Mouse (Mus musculus): Measurements from ENCODE around the gene Hfe. TPM values are rescaled to one million over a fixed set of nuclear protein-coding genes. Genes with fewer than 3 reads are reported as not detected.

The Hfe gene
- polyA plus RNA-seq, 1 experiment = 7.9 TPM

DNA sequence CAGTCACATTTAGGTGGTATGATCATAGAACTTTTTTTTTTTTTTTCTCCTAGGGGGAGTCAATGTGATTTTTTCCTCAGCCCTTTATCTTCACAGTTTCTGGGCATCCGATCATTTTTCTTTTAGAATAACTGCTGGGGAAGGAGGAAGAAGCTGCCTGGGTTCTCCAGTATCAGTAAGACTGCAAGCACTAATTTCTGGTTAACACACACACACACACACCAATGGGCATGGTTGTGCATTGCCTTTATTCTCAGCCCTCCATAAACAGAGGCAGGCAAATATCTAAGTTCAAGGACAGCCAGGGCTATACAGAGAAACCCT lies 28.1 kb downstream of the Hfe start:
- TF ChIP-seq POLR2A (IDR thresholded peaks at IDR 0.05; ENCODE audit: low read depth, low read length) = no peak; the same call in 1 of the 2 replicates
- no peak for TF ChIP-seq CTCF (IDR thresholded peaks at IDR 0.05; ENCODE audit: borderline replicate concordance, insufficient read depth, low read length)

DNA sequence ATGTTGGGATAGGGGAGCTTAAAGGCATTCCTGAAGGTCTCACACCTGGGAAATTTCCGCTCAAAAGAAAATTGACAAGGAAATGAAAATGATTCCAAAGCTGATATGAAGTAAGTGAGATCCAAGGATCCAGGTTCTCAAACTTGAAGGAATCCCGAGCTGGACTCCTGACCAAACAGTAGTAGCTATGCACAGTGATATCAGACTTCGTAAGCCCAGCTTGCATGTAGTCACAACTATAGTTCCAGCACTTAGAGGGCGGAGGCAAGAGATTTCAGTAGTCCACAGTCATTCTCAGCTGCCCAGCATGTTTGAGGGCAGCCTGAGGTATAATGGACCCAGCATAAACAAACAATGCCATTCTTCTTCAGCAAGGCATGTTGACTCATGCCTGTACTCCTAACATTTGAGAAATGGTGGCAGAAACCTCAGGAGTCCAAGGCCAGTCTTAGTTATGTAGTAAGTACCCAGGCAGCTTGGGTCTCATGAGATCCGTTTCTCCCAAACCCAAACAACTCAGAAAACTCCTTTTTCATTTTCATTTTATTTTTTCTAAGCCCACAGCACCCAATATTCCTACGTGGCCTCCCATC lies 28.6 kb downstream of the Hfe start:
- Histone ChIP-seq H3K4me1 (ENCODE audit: control insufficient read depth, insufficient read depth, low read length) (peaks cover 2% of the 10 kb centered on the region; the same call in 1 of the 2 replicates), H3K27ac (ENCODE audit: insufficient read depth, low read length) (peak overlapping the region; percentile 70), H3K4me3 (ENCODE audit: insufficient read depth, low read length) (no peak overlapping the region)
- no peak for TF ChIP-seq CTCF (IDR thresholded peaks at IDR 0.05; ENCODE audit: borderline replicate concordance, insufficient read depth, low read length)

More for the DNA sequence above, 28.1 kb downstream of the Hfe start:
- H3K4me3 ChIP-seq (ENCODE audit: insufficient read depth, low read length) = peak overlapping the region; percentile 49
- H3K4me1 ChIP-seq (ENCODE audit: control insufficient read depth, insufficient read depth, low read length) = peaks cover 2% of the 10 kb centered on the region; the same call in 1 of the 2 replicates
- peak overlapping the region; percentile 70 for H3K27ac ChIP-seq (ENCODE audit: insufficient read depth, low read length)

DNA sequence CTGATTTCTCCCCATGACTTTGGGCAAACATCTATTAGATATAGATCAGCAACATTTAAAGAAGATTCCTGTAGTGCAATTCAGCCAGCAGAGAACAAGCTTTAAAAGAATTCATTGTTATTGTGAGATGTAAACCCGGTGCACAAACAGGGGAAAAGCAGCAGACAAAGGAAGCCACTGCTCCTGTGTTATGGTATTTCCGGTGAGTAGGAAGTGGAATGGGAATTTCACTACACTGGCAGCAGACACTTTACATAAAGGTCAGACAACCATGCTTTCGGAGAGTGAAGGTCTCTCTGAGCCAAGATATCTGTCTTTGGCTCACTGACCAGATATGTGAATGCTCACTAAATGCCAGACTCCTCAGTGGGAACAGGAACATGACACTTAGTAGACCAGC lies 48.1 kb downstream of the Hfe start:
- TF ChIP-seq CTCF (IDR thresholded peaks at IDR 0.05; ENCODE audit: borderline replicate concordance, insufficient read depth, low read length) (no peak), POLR2A (IDR thresholded peaks at IDR 0.05; ENCODE audit: low read depth, low read length) (no peak)
- Histone ChIP-seq H3K27ac (ENCODE audit: insufficient read depth, low read length) (no peak overlapping the region), H3K4me3 (ENCODE audit: insufficient read depth, low read length) (no peak overlapping the region), H3K4me1 (ENCODE audit: control insufficient read depth, insufficient read depth, low read length) (peaks cover 9% of the 10 kb centered on the region)

DNA sequence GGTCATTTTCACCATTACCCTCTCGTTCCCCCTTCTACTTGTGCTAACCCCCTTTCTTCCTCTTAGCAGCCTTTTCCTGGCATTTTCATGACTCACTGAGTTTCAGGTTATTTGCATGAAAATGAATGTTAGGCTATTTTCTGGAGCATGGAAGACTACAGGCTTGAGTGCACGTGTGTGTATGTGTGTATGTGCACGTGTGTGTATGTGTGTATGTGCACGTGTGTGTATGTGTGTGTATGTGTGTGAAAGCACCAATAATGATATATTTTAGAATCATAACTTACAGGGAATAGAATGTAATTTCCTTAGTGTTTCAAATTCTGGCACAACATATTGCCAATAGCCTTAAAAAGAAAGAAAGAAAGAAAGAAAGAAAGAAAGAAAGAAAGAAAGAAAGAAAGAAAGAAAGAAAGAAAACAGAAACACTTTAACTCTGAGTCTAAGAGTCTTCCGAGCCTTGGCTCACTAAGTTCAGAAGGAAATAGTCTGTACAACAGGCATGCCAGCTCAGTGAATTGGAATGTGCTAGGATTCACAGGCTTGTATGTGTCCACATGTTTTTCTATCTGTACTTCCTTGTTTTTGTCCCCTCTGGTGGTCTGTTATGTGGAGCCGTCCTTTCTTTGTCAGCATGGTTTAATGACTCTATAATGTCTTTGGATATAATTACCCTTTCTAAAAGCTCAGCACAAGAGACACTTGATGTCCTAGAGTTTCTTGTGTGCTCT lies 50.9 kb downstream of the Hfe start:
- TF ChIP-seq CTCF (IDR thresholded peaks at IDR 0.05; ENCODE audit: borderline replicate concordance, insufficient read depth, low read length) (no peak), POLR2A (IDR thresholded peaks at IDR 0.05; ENCODE audit: low read depth, low read length) (0 out of 2 replicates have a peak, but pooled peaks have one; percentile 13)
- peak overlapping the region; percentile 89 for H3K27ac ChIP-seq (ENCODE audit: insufficient read depth, low read length)
- H3K4me1 ChIP-seq (ENCODE audit: control insufficient read depth, insufficient read depth, low read length) = peaks cover 9% of the 10 kb centered on the region
- H3K4me3 ChIP-seq (ENCODE audit: insufficient read depth, low read length) = no peak overlapping the region

Other genes starting within 250 kb of the Hfe start
- gene Btn1a1, start 245.0 kb downstream of the Hfe start, polyA plus RNA-seq (2011; ENCODE audit: insufficient read length, low read depth, missing spikeins) = not detected in 2 replicates
- not detected in 2 replicates for gene Btn2a2, start 222.0 kb downstream of the Hfe start, polyA plus RNA-seq (2011; ENCODE audit: insufficient read length, low read depth, missing spikeins)
- 8.1 and 10.5 TPM in 2 replicates for gene Hist1h4h, start 179.8 kb downstream of the Hfe start, polyA plus RNA-seq (2011; ENCODE audit: insufficient read length, low read depth, missing spikeins)
- gene Hist1h2af, start 176.9 kb downstream of the Hfe start, polyA plus RNA-seq (2011; ENCODE audit: insufficient read length, low read depth, missing spikeins) = 12.7 and 20.4 TPM in 2 replicates
- gene Hist1h3g, start 175.4 kb downstream of the Hfe start, polyA plus RNA-seq (2011; ENCODE audit: insufficient read length, low read depth, missing spikeins) = 5.7 TPM in 1 of 2 replicates, not detected in the other
- 1.8 and 4.0 TPM in 2 replicates for gene Hist1h2bh, start 167.5 kb downstream of the Hfe start, polyA plus RNA-seq (2011; ENCODE audit: insufficient read length, low read depth, missing spikeins)
- gene Hist1h3f, start 166.8 kb downstream of the Hfe start, polyA plus RNA-seq (2011; ENCODE audit: insufficient read length, low read depth, missing spikeins) = 0.61 and 0.70 TPM in 2 replicates
- gene Hist1h4f, start 159.2 kb downstream of the Hfe start, polyA plus RNA-seq (2011; ENCODE audit: insufficient read length, low read depth, missing spikeins) = 9.6 and 18.1 TPM in 2 replicates
- gene Hist1h1d, start 157.6 kb downstream of the Hfe start, polyA plus RNA-seq (2011; ENCODE audit: insufficient read length, low read depth, missing spikeins) = 0.83 and 2.7 TPM in 2 replicates
- 2.4 and 3.4 TPM in 2 replicates for gene Hist1h3e, start 148.5 kb downstream of the Hfe start, polyA plus RNA-seq (2011; ENCODE audit: insufficient read length, low read depth, missing spikeins)
- gene Hist1h2ae, start 139.6 kb downstream of the Hfe start, polyA plus RNA-seq (2011; ENCODE audit: insufficient read length, low read depth, missing spikeins) = 3.4 and 6.0 TPM in 2 replicates
- gene Hist1h2bg, start 139.5 kb downstream of the Hfe start, polyA plus RNA-seq (2011; ENCODE audit: insufficient read length, low read depth, missing spikeins) = 12.6 and 22.6 TPM in 2 replicates
- 5.7 and 6.4 TPM in 2 replicates for gene Hist1h2bf, start 136.7 kb downstream of the Hfe start, polyA plus RNA-seq (2011; ENCODE audit: insufficient read length, low read depth, missing spikeins)
- gene Hist1h2ad, start 136.5 kb downstream of the Hfe start, polyA plus RNA-seq (2011; ENCODE audit: insufficient read length, low read depth, missing spikeins) = 2.9 and 3.0 TPM in 2 replicates
- gene Hist1h3d, start 135.1 kb downstream of the Hfe start, polyA plus RNA-seq (2011; ENCODE audit: insufficient read length, low read depth, missing spikeins) = 2.4 and 5.1 TPM in 2 replicates
- gene Hist1h4d, start 129.3 kb downstream of the Hfe start, polyA plus RNA-seq (2011; ENCODE audit: insufficient read length, low read depth, missing spikeins) = 3.7 and 6.8 TPM in 2 replicates
- 2.2 and 4.1 TPM in 2 replicates for gene Hist1h2be, start 89.7 kb downstream of the Hfe start, polyA plus RNA-seq (2011; ENCODE audit: insufficient read length, low read depth, missing spikeins)
- 3.8 and 8.8 TPM in 2 replicates for gene Hist1h1e, start 88.3 kb downstream of the Hfe start, polyA plus RNA-seq (2011; ENCODE audit: insufficient read length, low read depth, missing spikeins)
- gene Hist1h2ac, start 26.9 kb downstream of the Hfe start, polyA plus RNA-seq (2011; ENCODE audit: insufficient read length, low read depth, missing spikeins) = 0.79 and 0.82 TPM in 2 replicates
- gene Hist1h2bc, start 26.7 kb downstream of the Hfe start, polyA plus RNA-seq (2011; ENCODE audit: insufficient read length, low read depth, missing spikeins) = 55.6 and 62.4 TPM in 2 replicates
- gene Hist1h1t, start 15.0 kb downstream of the Hfe start, polyA plus RNA-seq (2011; ENCODE audit: insufficient read length, low read depth, missing spikeins) = not detected in 2 replicates
- gene Hist1h4c, start 12.4 kb downstream of the Hfe start, polyA plus RNA-seq (2011; ENCODE audit: insufficient read length, low read depth, missing spikeins) = 2.8 and 3.8 TPM in 2 replicates
- gene Hist1h1c, start 28.0 kb upstream of the Hfe start, polyA plus RNA-seq (2011; ENCODE audit: insufficient read length, low read depth, missing spikeins) = 69.4 and 72.0 TPM in 2 replicates
- 2.6 and 5.4 TPM in 2 replicates for gene Hist1h3c, start 34.7 kb upstream of the Hfe start, polyA plus RNA-seq (2011; ENCODE audit: insufficient read length, low read depth, missing spikeins)
- 4.2 and 5.7 TPM in 2 replicates for gene Hist1h2bb, start 35.9 kb upstream of the Hfe start, polyA plus RNA-seq (2011; ENCODE audit: insufficient read length, low read depth, missing spikeins)
- gene Hist1h2ab, start 40.3 kb upstream of the Hfe start, polyA plus RNA-seq (2011; ENCODE audit: insufficient read length, low read depth, missing spikeins) = 10.0 and 12.3 TPM in 2 replicates
- gene Hist1h3b, start 41.4 kb upstream of the Hfe start, polyA plus RNA-seq (2011; ENCODE audit: insufficient read length, low read depth, missing spikeins) = 5.6 and 6.3 TPM in 2 replicates
- gene Hist1h4b, start 46.2 kb upstream of the Hfe start, polyA plus RNA-seq (2011; ENCODE audit: insufficient read length, low read depth, missing spikeins) = 7.8 and 12.5 TPM in 2 replicates
- 1.3 and 5.4 TPM in 2 replicates for gene Hist1h4a, start 50.4 kb upstream of the Hfe start, polyA plus RNA-seq (2011; ENCODE audit: insufficient read length, low read depth, missing spikeins)
- gene Hist1h3a, start 51.5 kb upstream of the Hfe start, polyA plus RNA-seq (2011; ENCODE audit: insufficient read length, low read depth, missing spikeins) = 2.0 and 5.5 TPM in 2 replicates
- gene Hist1h1a, start 52.8 kb upstream of the Hfe start, polyA plus RNA-seq (2011; ENCODE audit: insufficient read length, low read depth, missing spikeins) = 2.3 and 7.9 TPM in 2 replicates
- not detected in 2 replicates for gene Trim38, start 59.1 kb upstream of the Hfe start, polyA plus RNA-seq (2011; ENCODE audit: insufficient read length, low read depth, missing spikeins)
- gene Slc17a2, start 96.1 kb upstream of the Hfe start, polyA plus RNA-seq (2011; ENCODE audit: insufficient read length, low read depth, missing spikeins) = not detected in 2 replicates
- not detected in 2 replicates for gene Slc17a3, start 128.6 kb upstream of the Hfe start, polyA plus RNA-seq (2011; ENCODE audit: insufficient read length, low read depth, missing spikeins)
- not detected in 2 replicates for gene Slc17a1, start 156.9 kb upstream of the Hfe start, polyA plus RNA-seq (2011; ENCODE audit: insufficient read length, low read depth, missing spikeins)
- not detected in 2 replicates for gene Slc17a4, start 204.2 kb upstream of the Hfe start, polyA plus RNA-seq (2011; ENCODE audit: insufficient read length, low read depth, missing spikeins)
- gene Hist1h2ba, start 223.3 kb upstream of the Hfe start, polyA plus RNA-seq (2011; ENCODE audit: insufficient read length, low read depth, missing spikeins) = not detected in 2 replicates
- gene Hist1h2aa, start 223.6 kb upstream of the Hfe start, polyA plus RNA-seq (2011; ENCODE audit: insufficient read length, low read depth, missing spikeins) = not detected in 2 replicates